Mouse (Mus musculus): ENCODE measurements at regions not wholly inside any gene's neighbourhood (a gene's known extent, or its start where the extent isn't known, plus 50 kb on each side); places are given as distances from the start of the nearest gene placed in this dataset.

GRCm38 (mm10) chr4:72688842-72689241, 163.6 kb downstream of the Aldoart1 start:
- no peak for DNase-seq (ENCODE audit: extremely low spot score)

GRCm38 (mm10) chr4:72674006-72674405, 178.4 kb downstream of the Aldoart1 start:
- DNase-seq (ENCODE audit: extremely low spot score): no peak

- DNase-seq (ENCODE audit: extremely low spot score): peak; percentile 4
Observed at GRCm38 (mm10) chr4:72671652-72672411, 180.6 kb downstream of the Aldoart1 start.

GRCm38 (mm10) chr4:72669827-72670494, 182.5 kb downstream of the Aldoart1 start:
- no peak for DNase-seq (ENCODE audit: extremely low spot score)

GRCm38 (mm10) chr4:72664379-72664778, 188.1 kb downstream of the Aldoart1 start:
- no peak for DNase-seq (ENCODE audit: extremely low spot score)

- no peak for DNase-seq (ENCODE audit: extremely low spot score)
Observed at GRCm38 (mm10) chr4:72662477-72662876, 190.0 kb downstream of the Aldoart1 start.

- no peak for DNase-seq (ENCODE audit: extremely low spot score)
Observed at GRCm38 (mm10) chr4:72656206-72656605, 196.2 kb downstream of the Aldoart1 start.

GRCm38 (mm10) chr4:72647130-72647529, 205.3 kb downstream of the Aldoart1 start:
- no peak for DNase-seq (ENCODE audit: extremely low spot score)

GRCm38 (mm10) chr4:72629416-72629815, 223.0 kb downstream of the Aldoart1 start:
- DNase-seq (ENCODE audit: extremely low spot score): no peak

- DNase-seq (ENCODE audit: extremely low spot score): no peak
Observed at GRCm38 (mm10) chr4:72627219-72627930, 225.1 kb downstream of the Aldoart1 start.

GRCm38 (mm10) chr4:72605107-72605506, 247.3 kb downstream of the Aldoart1 start:
- no peak for DNase-seq (ENCODE audit: extremely low spot score)

- DNase-seq (ENCODE audit: extremely low spot score): no peak
Observed at GRCm38 (mm10) chr4:72595494-72595893, 256.9 kb downstream of the Aldoart1 start.

GRCm38 (mm10) chr4:72592129-72592528, 260.3 kb downstream of the Aldoart1 start:
- DNase-seq (ENCODE audit: extremely low spot score): no peak

GRCm38 (mm10) chr4:72574946-72575345, 277.5 kb downstream of the Aldoart1 start:
- no peak for DNase-seq (ENCODE audit: extremely low spot score)

GRCm38 (mm10) chr4:72571924-72572323, 280.5 kb downstream of the Aldoart1 start:
- DNase-seq (ENCODE audit: extremely low spot score): no peak

GRCm38 (mm10) chr4:72565186-72565585, 287.2 kb downstream of the Aldoart1 start:
- no peak for DNase-seq (ENCODE audit: extremely low spot score)

GRCm38 (mm10) chr4:72562909-72563676, 289.3 kb downstream of the Aldoart1 start:
- DNase-seq (ENCODE audit: extremely low spot score): no peak

GRCm38 (mm10) chr4:72554276-72554675, 298.2 kb downstream of the Aldoart1 start:
- DNase-seq (ENCODE audit: extremely low spot score): no peak

GRCm38 (mm10) chr4:72534563-72534962, 317.9 kb downstream of the Aldoart1 start:
- DNase-seq (ENCODE audit: extremely low spot score): no peak

- no peak for DNase-seq (ENCODE audit: extremely low spot score)
Observed at GRCm38 (mm10) chr4:72524630-72525029, 323.9 kb upstream of the Tle1 start.

GRCm38 (mm10) chr4:72524100-72524499, 323.4 kb upstream of the Tle1 start:
- no peak for DNase-seq (ENCODE audit: extremely low spot score)

GRCm38 (mm10) chr4:72511220-72511619, 310.5 kb upstream of the Tle1 start:
- no peak for DNase-seq (ENCODE audit: extremely low spot score)
